Mouse (Mus musculus) spleen, postnatal 14 days (tissue): ENCODE measurements around the gene Nbas.

ENCODE experiments used
- DNase-seq, 2 experiments: peaks; one replicate each; pipeline ENCODE4 v3.0.0; 2021 to 2022; ENCODE audit warnings: low spot score in 2 of 2

Nbas gene

DNA sequence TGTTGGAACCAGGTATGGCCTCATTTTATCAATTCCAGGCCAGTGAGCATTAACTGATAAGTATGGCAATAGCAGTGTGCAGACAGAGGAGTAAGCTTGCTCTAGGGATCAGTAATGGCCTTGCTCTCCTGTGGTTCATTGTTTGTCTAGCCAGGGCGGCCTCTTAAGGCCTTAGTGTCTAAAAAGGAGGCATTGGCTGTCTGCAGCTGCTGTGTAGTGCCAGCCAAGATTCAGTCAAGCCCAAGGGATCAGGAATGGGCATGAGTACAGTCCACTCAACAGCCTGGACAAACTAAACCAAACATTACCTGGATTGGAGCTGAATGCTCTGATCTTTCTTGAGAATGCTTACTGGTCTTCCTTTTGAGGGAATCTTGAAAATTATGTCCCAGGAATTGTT, 120.7 kb downstream of the Nbas start:
- no peak for DNase-seq

DNA sequence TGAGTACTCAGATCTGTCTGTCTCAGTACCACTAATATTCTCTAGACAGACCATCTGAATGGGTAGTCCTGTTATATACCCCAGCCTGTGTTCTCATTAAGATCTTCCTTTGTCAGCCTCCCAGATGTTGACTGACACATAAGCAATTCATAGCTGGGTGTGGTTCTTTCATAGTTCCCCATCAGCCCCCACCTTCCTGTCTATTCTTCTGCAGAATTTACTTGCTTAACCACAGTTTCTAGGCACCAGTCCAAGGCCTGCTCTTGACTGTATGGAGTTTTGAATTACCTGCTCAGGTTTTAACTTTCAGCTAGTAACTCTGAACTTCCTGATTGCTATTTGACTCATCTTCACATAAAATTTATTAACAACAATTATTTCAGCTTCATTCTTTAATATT, 141.3 kb downstream of the Nbas start:
- no peak for DNase-seq

DNA sequence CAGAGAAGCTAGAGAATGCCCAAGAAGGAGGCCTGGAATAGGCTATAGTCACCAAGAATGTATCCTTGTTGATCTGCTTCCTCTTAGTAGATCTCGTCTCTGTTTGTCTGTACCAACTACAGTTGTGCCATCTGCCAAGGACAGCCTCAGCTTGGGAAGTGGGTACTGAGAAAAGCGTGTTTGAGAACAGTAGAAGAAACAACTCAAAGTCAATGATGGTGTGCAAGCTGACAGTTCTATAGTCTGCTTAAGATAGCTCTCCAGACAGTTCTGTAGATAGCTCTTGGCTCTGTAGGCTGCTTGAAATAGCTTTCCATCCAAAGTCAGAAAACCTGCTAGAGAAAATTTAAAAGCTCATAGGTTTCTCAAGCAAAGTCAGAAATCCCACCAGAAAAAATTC, 149.7 kb downstream of the Nbas start:
- no peak for DNase-seq

GRCm38 (mm10) chr12:13430219-13430618, 161.3 kb downstream of the Nbas start:
- no peak for DNase-seq

DNA sequence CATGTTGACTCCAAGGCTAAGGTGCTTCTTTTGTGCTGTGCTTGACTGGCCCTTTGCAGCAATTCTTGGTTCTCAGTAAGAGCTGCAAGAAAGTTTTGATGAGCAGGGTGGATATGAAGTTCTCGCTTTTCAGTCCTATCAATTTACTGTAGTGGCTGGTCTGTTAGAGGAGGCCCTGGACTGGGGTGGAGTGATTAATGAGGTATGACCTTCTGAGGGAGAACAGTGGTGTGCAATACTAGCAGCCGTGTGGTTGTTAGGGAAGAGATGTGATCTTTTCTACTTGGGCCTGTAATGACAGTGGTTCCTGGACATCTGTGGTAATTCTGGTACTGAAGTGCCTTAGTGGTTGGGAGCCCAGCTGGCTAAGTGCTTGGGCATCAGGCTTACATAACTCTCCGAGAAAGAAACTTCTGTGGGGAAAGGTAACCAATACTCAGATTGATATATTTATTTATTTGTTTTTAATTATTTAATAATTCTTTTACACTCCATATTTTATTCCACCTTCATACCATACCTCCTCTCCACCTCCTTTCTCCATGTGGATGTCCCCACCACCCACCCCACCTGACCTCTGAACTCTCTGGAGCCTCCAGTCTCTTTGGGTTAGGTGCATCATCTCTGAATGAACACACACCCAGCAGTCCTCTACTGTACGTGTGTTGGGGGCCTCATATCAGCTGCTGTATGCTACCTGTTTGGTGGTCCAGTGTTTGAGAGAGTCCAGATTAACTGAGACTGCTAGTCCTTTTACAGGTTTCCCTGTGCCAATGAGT, 175.9 kb downstream of the Nbas start:
- DNase-seq, result no peak

DNA sequence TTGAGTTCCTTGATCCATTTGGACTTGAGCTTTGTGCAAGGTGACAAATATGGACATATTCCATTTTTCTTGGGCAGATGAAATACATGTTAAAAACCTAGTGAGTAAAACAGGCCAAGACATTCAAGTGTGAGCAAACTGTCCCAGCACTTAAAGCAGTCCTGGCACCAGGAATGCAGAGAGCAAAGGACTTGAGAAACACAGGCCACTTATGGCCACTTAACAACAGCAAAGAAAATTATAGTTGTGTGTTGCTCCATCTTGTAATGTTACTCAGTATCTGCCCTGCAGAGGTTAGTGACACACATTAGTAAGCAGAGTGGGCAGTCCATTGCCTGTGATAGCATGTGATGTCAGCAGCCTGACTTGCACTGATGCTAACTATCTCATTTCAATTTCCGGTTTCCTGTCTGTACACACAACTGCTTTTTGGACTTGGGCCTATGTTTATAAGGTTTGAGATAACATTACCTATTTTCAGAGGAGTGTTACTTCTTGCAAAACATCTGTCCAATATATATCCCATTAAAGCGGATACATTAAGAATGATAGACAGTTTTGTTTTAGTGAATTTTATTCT, 176.6 kb downstream of the Nbas start:
- DNase-seq, result no peak

GRCm38 (mm10) chr12:13448916-13449315, 180.0 kb downstream of the Nbas start:
- no peak for DNase-seq

DNA sequence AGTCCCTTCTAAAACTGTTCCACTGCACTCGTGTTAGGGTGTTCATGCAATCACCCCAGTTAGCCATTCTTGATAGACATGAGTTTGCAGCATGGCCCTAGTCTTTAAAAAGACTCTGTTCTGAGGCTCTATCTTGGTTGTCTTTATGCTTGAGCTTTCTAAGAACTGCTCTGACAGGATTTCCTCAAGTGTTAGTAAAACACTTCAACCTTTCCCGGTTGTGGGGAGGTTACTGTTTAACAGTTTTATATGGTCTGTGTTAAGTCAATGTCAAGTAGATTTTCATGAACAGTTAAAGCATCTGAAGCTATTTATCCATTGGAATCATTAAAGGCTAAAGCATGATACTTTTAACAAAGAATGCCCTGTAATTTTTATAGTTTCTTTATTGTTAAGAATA, 183.1 kb downstream of the Nbas start:
- no peak for DNase-seq

DNA sequence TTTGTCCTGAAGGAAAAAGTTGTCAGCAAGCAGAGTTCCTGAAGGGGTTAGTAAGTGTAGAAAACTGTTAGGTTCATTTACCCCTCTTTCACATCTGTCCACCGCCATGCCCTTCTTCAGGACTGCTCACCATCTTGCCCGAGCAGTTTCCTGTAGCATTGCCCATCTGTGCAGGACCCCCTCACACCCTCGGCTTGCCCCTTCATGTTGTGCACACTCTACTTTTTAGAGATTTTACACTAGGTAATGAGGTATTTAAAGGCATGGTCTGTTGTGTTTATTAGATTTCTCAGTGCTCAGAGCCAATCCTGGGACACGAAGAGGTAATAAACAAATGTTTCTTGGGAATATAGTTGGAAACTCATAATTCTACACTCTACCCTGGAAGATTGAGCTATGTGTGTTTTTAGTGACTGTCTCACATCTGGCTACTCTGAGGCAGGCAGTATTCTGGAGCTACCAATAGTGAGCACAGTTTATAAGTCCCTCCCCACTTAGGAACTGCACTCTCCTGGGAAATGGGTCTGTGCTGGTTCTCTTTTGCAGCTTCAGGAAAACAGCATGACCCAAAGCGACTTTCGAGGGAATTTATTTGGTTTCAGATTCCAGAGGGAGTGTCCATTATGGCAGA, 191.4 kb downstream of the Nbas start:
- DNase-seq, result no peak

DNA sequence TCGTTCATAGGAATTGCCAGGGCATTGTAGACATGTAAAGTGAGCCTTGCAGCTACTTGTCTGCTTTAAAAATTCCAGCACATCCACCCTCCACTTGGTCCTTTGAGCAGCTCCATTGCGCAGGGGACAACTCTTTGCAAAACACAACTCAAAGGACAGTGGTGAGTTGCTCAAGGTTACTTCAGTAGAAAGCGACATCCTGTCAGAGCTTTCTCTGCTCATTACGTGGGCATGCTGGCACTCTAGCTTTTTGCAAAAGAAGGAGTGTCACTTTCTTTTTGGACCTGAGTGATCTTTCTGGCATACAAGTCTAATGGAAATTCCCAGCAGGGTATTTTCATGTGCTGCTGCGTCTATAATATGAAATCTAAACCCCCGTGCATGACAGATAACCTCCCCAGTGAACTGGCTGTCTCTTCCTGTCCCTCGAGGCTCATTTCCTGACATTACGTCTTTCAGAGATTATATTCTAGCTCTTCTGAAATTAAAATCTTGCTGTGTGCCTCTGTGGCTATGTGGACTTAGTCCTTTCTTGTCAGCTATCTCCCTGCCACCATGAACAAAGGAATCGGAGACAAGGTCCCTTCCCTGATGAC, 192.7 kb downstream of the Nbas start:
- no peak for DNase-seq

GRCm38 (mm10) chr12:13462397-13462796, 193.5 kb downstream of the Nbas start:
- DNase-seq, result no peak

GRCm38 (mm10) chr12:13465554-13465953, 196.6 kb downstream of the Nbas start:
- DNase-seq, result no peak

- no peak for DNase-seq
Measured at GRCm38 (mm10) chr12:13474881-13475280, 205.9 kb downstream of the Nbas start.

DNA sequence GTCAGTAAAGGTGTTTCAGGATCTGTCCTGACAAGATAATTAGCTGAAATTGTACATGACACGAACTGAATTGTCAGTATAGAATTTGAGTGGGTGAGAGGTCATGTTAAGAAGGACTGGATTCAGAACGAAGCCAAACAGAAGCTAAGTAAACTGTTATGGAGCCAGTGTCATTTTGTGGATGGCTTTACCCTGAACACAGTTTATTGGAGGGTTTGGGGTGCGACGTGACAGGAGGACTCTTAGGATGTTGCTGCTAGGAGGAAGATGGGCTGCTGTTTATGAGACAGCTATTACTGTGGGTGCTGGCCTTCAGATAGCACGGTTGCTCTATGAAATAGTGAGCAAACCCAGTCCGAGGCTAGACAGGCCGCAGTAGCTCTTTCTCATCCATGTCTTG, 210.2 kb downstream of the Nbas start:
- no peak for DNase-seq

DNA sequence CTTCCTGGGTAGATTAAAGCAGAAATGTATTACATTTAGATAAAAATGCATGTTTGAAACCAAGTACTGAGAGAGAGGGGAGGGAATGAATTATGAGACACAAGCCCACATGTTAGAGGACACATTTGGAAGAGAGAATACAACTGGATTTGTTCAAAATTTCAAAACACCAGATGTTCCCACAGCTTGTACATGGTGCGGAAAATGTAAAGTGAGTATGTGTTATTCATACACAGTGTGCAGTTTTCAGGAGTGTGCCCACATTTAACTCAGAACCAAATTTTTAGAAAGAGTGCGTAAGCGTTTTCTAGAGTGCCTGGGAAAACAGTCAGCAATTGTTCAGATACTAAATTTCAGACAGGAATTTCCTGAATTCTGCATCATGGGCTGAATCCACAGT, 217.3 kb downstream of the Nbas start:
- DNase-seq, result no peak

DNA sequence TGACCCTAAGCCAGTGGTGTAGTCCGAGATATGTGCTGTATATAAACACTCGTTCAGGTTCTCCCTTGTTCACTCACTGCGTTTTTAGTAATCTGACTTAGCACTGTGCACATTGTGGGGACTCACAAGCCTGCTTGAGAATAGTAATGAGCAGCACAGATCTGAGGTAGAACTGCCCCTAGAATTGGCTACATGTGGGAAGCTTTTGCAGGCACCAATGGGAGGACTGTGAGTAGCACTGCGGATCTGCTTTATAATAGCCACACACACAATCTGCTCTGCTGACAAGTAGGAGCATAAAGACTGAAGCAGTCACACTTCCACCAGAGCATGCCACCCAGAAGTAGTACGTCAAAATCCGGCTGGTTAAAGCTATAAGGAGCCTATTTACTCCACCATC, 228.3 kb downstream of the Nbas start:
- no peak for DNase-seq

DNA sequence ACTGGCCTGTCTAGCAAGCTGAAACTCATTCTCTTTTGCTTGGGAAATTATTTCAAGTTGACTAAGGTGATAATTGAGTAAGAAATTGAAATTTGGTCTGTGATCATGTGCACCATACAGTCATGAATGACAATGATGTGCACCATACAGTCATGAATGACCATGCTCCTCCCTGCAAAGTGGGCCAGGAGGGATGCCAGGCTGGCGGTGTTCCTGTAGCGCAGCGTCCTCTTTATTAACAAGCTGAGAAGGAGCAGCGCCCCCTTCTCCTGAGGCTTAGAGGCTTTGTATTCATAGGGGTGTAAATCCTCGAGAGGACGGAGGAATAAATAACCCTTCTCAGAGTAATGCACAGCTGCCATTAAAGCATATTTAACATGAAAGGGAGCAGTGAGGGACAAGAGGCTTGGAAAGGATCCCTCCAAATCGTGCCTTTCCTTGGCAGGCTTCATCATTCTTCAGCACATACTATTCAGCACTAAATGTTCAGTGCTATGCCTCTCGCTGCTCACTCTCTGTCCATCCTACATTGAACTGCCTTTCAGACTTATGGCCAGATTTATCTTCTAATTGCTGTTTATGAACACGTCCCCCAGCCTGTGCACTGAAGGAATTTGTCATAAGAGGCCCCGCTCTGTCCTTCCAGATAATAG, 230.4 kb downstream of the Nbas start:
- DNase-seq, result no peak

DNA sequence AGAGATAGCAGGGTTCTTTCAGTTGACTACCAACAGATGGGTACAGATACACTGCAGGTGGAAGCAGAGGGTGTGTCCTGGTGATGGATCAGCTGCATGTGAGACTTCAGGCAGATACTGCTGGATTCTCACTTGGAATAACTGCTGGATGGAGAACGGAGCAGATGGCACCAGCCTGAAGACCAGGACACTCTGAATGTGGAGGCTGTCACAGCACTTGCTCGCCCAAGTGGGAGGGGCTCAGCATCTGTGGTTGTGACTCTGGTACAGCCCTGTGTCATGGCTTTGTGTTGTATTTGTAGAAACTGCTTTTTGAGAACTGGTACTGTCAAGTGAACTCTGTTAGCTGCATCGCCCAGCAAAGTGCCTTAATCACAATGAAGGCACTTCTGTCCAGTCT, 231.3 kb downstream of the Nbas start:
- no peak for DNase-seq

DNA sequence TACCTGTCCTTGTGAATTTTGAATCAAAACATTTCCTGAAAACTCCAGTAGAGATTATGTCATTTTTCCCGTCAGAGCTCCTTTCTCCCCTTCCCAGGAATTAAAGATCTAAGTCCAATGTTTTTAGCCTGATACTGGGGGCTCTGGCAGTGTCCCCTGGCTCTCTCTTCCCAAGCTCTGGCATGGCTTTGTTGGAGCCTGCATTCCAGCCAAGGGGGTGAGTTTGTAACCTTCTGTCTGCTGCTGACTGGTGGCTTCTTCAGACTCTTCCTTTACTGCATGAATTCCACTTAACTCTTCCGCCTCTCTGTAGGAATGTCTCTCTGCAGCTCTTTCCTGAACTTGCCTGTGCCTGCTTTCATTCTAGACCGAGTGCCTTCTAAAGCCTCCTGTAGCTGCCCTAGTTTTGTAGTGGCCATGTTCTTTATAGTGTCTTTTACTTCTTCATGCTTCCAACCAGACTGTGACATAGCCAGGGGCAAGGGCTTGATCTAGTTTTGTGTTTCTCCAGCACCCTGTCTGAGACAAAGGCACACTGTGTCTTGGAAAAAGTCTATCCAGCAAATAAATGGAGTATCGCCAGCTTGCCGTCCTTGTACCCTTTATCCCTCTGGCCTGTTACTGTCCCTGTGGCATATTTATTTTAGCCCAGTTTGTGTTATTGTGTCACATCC, 236.0 kb downstream of the Nbas start:
- DNase-seq, result no peak

DNA sequence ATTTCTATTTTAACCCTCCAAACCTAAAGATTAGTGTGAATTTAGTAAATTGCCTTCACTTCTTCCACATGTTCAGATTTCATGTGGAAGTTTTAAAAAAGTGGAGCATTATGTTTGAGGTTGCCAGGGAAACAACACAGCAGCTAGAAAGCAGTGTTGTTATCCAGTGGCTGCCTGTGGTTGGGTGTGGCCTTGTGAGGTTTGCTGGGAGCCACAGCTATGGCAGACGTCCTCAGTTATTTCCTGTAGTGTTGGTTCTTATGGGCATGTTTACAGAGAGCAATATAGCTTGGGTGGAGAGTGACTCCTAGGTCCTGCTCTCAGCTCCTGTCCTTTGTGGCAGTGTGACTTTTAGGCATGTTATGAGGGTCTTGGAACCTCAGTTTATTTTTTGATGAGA, 249.1 kb downstream of the Nbas start:
- DNase-seq, result no peak

GRCm38 (mm10) chr12:13519413-13519812, 250.5 kb downstream of the Nbas start:
- DNase-seq, result no peak
